Mouse (Mus musculus) megakaryocyte, embryonic 14.5 days (primary cell): ENCODE results near the gene Mrpl49. TPM values are rescaled to one million over a fixed set of nuclear protein-coding genes. Genes with fewer than 3 reads are reported as not detected.

Source experiments
- H3K27me3 ChIP-seq: replicated peaks from 2 replicates; pipeline ENCODE3; 2012; ENCODE audit warnings: inconsistent platforms
- H3K36me3 ChIP-seq: replicated peaks from 2 replicates; pipeline ENCODE3; 2012; ENCODE audit warnings: low read length, inconsistent platforms, mixed read lengths
- H3K4me1 ChIP-seq: 2 replicates; pipeline ENCODE4 v1.6.1; 2012; ENCODE audit warnings: inconsistent platforms
- H3K4me3 ChIP-seq: replicated peaks from 2 replicates; pipeline ENCODE3; 2012; ENCODE audit warnings: moderate library complexity, mild to moderate bottlenecking, inconsistent platforms
- H3K9me3 ChIP-seq: 2 replicates; pipeline ENCODE4 v1.6.1; 2012; ENCODE audit warnings: inconsistent platforms
- FLI1 ChIP-seq: IDR thresholded peaks from 2 replicates; pipeline ENCODE4 v1.6.1; 2012; ENCODE audit warnings: low read length, inconsistent platforms, mixed read lengths
- GATA1 ChIP-seq: IDR thresholded peaks from 3 replicates; pipeline ENCODE4 v1.6.1; 2012; ENCODE audit warnings: mixed read lengths, low read length, inconsistent platforms, borderline replicate concordance
- polyA plus RNA-seq: library from polyadenylated mRNA; stranded (reverse); fragments of >175 nt; gene quantifications from 2 replicates; pipeline ENCODE4 v1.2.3, GENCODE M21; 2012; ENCODE audit warnings: low replicate concordance; ENCODE audit not compliant: insufficient read depth

Mrpl49 gene
- polyA plus RNA-seq, 1 experiment, result 19.0 TPM

DNA sequence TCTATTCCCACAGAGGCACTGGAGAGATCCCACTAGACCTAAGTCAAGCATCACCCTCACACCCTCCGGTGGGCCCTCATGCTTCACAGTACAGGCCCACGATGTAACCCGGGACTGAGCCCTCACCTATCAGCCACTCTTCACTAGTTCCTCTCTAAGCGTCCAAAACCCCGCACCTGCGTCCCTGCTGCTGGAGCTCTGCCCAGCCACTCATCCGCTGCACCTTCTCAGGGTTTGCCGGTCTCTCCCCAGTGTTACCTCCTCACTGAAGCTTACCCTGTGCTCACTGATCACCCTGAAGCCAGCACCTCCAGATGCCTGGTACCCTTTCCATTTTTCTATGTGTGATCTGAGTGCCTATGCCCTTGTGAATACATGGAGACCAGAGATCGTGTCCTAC, 15.3 kb downstream of the Mrpl49 start:
- TF ChIP-seq FLI1 (no peak), GATA1 (no peak)
- no peaks in the 10 kb centered on the region for H3K36me3 ChIP-seq
- H3K4me3 ChIP-seq, result no peak overlapping the region
- H3K27me3 ChIP-seq, result no peaks in the 10 kb centered on the region
- H3K4me1 ChIP-seq, result peaks cover 30% of the 10 kb centered on the region
- no peaks in the 10 kb centered on the region for H3K9me3 ChIP-seq

DNA sequence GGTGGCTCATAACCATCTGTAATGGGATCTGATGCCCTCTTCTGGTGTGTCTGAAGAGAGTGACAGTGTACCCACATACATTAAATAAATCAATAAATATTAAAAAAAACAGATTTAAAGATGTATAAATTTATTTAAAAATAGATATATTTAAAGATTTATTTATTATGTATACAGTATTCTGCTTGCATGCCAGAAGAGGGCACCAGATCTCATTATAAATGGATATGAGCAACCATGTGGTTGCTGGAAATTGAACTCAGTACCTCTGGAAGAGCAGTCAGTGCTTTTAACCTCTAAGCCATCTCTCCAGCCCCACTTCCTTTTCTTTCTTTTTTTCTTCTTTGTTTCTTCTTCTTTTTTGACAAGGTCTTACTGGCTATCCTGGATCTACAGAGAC, 17.6 kb downstream of the Mrpl49 start:
- no peaks in the 10 kb centered on the region for H3K36me3 ChIP-seq
- no peaks in the 10 kb centered on the region for H3K9me3 ChIP-seq
- peaks cover 2% of the 10 kb centered on the region for H3K27me3 ChIP-seq
- TF ChIP-seq FLI1 (no peak), GATA1 (no peak)
- H3K4me3 ChIP-seq, result no peak overlapping the region
- peaks cover 32% of the 10 kb centered on the region for H3K4me1 ChIP-seq

DNA sequence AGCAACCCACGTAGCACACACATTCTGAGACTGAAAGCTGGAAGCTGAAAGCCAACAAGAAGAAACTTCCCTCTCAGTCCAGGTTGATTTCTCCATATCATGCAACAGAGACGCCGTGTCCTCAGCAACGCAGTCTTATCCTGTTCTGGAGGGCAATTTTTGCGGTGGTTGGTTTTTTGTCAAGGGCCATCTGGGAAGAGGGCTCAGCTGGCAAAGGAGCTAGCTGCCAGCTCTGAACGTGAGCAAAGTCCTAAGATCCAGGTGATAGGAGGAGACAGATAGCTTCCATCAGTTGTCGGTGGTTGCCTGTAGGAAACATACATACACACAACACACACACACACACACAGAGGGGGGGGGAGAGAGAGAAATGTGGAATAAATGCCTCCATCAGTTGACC, 19.3 kb downstream of the Mrpl49 start:
- no peaks in the 10 kb centered on the region for H3K36me3 ChIP-seq
- peaks cover 2% of the 10 kb centered on the region for H3K27me3 ChIP-seq
- TF ChIP-seq GATA1 (no peak), FLI1 (no peak)
- H3K4me3 ChIP-seq, result no peak overlapping the region
- peaks cover 24% of the 10 kb centered on the region for H3K4me1 ChIP-seq
- H3K9me3 ChIP-seq, result no peaks in the 10 kb centered on the region

DNA sequence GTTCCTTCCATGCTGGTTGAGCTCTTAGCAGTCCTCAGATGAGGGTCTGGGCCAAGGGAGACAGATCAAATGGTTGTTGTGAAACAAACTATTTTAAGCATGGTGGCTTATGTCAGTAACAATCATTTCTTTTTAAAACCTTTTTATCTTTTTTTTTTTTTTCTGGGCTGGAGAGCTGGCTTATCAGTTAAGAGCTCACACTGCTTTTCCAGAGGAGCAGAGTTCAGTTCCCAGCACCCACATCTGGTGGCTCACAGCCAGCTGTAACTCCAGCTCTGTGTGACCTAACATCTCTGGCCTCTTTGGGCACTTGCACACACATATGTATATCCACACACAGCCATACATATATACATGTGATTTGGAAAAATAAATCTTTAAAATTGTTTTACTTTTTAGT, 19.9 kb downstream of the Mrpl49 start:
- H3K27me3 ChIP-seq, result peaks cover 2% of the 10 kb centered on the region
- H3K9me3 ChIP-seq, result no peaks in the 10 kb centered on the region
- H3K36me3 ChIP-seq, result no peaks in the 10 kb centered on the region
- TF ChIP-seq GATA1, result no peak
- TF ChIP-seq FLI1, result no peak
- no peak overlapping the region for H3K4me3 ChIP-seq
- peaks cover 24% of the 10 kb centered on the region for H3K4me1 ChIP-seq

DNA sequence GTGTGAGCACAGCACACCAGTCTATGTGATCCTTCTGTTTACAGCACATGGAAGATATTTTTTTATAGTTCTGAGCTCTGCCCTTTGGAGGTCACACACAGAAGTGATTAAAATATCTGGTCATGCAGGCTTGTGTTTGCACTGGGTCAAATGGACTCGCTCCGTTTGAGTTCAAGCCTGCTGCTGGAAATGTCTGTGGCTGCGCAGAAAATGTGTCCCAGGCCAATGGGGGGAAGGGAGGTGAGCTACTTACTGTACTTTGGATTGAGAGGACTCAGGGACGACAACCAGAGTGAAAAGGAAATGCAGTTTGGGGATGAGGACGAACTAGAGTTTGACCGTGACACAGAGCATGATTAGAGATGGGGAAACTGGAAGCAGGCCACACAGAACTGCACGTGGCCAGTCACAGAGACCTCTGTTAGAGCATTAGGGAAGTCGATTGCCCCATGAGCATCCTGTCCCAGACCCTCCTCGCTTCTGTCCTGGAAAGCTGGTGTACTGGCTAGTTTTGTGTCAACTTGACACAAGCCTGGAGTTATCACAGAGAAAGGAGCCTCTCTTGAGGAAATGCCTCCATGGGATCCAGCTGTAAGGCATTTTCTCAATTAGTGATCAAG, 21.5 kb downstream of the Mrpl49 start:
- no peak overlapping the region for H3K4me3 ChIP-seq
- H3K27me3 ChIP-seq, result peaks cover 6% of the 10 kb centered on the region
- H3K9me3 ChIP-seq, result no peaks in the 10 kb centered on the region
- peaks cover 21% of the 10 kb centered on the region for H3K4me1 ChIP-seq
- TF ChIP-seq GATA1 (no peak), FLI1 (no peak)
- no peaks in the 10 kb centered on the region for H3K36me3 ChIP-seq

DNA sequence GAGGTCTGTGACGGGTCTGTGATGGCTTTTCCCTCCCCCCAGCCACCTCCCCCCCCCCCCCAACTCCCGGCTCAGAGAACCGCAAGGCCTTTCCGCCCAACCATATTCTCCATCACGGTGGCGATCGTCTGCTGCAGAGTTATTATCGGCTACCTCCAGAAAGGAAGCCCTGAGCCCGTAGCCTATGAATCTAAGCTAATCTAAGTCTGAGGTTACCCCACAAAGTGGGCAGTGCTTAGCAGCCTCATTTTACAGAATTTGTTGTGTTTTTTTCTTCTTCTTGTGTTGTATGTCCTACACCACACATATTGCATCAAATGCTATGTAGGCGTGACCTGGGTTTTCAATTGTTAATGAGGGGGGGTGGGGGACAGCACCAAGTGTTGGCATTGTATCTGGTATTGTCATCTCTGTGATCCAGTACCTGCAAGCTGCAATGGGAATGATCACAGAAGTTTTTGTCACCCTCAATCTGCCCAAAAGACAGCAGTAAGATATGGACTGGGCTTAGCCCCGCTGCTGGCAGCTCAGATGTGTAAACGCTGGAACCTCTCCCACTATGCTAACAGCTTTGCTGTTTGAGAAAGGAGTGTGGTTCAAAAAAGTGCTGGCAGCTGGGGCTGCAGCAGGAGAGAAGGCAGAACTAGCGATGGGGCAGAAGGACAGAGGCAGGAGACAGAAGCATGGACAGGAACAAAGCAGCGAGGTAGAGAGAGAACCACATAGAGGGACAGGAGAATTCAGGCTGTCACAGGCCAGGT, 26.9 kb downstream of the Mrpl49 start:
- Histone ChIP-seq H3K27me3 (peaks cover 13% of the 10 kb centered on the region), H3K4me1 (no peaks in the 10 kb centered on the region; the same call in 1 of the 2 replicates), H3K9me3 (no peaks in the 10 kb centered on the region), H3K36me3 (no peaks in the 10 kb centered on the region), H3K4me3 (no peak overlapping the region)
- no peak for TF ChIP-seq FLI1
- TF ChIP-seq GATA1, result no peak

DNA sequence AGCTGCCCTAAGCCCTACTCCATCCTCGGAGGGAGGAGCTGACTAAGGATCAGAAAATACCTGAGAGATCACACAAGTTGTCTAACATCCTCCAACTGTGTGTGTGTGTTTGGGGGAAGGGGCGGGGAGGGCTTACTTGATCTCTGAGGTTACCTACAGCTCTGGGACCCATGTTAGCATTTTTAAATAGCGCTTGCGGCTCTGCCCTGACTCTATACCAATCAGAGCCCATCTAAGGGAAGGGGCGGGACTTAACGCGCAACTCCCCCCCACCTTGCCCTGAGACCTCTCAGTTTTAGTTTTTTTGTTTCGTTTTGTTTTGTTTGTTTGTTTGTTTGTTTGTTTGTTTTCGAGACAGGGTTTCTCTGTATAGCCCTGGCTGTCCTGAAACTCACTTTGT, 28.2 kb downstream of the Mrpl49 start:
- no peaks in the 10 kb centered on the region; the same call in 1 of the 2 replicates for H3K4me1 ChIP-seq
- TF ChIP-seq GATA1, result no peak
- no peak for TF ChIP-seq FLI1
- no peaks in the 10 kb centered on the region for H3K9me3 ChIP-seq
- peaks cover 22% of the 10 kb centered on the region for H3K27me3 ChIP-seq
- H3K4me3 ChIP-seq, result no peak overlapping the region
- no peaks in the 10 kb centered on the region for H3K36me3 ChIP-seq

DNA sequence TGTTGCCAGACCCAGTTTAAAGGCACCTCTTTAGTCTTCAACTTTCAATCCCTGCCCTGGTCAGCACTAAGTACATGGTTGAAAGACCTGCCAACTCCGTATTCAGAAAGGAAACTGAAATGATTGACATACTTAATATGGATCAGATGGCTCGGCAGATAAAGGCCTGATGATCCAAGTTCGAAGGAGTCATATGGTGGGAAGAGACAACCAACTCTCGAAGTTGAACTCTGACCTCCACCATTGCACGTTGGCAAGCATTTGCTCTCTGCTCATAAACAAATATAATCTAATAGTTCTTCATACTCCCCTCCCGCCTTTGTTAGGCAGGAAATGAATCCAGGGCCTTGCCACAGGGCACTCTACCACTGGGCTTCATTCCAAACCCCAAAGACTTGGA, 28.6 kb downstream of the Mrpl49 start:
- no peaks in the 10 kb centered on the region; the same call in 1 of the 2 replicates for H3K4me1 ChIP-seq
- H3K9me3 ChIP-seq, result no peaks in the 10 kb centered on the region
- TF ChIP-seq GATA1 (no peak), FLI1 (no peak)
- H3K36me3 ChIP-seq, result no peaks in the 10 kb centered on the region
- no peak overlapping the region for H3K4me3 ChIP-seq
- H3K27me3 ChIP-seq, result peaks cover 24% of the 10 kb centered on the region

DNA sequence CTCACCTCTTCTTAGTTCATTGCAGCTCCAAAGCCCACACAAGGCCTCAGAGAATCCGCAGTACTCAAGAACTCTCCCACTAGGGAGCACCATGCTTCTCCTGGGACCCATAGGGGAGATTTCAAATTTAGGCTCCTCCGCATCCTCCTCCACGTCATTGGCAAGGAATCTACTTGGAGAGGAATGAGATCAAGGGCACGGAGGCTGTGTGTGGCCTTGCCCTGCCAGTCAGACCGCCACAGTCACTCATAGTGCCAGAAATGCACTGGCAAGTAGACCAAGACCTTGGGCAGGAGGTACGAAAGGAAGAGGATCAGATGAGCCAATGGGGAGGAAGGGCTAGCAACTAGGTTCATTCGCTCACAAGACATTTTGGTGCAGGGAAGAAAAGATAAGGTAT, 33.7 kb downstream of the Mrpl49 start:
- no peak for TF ChIP-seq GATA1
- TF ChIP-seq FLI1, result no peak
- H3K9me3 ChIP-seq, result no peaks in the 10 kb centered on the region

DNA sequence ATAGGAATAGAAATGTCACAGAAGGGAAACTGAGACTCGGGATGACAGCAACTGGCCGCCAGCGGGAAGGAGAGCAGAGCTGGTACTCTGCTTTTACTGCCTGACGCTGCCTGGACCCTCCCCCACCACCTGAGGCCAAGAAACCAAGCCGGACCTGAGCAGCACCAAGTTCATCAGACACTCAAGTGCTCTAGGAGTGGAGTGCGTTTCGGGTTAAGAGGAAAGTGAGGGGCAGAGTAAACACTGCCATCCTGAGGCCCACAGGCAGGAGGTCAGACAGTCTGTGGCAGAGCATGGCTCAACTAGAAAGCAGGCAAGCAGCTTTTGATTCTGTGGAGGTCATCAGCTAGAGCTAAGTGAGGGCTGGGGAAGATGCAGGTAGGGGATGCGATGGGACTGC, 34.5 kb downstream of the Mrpl49 start:
- no peak for TF ChIP-seq FLI1
- TF ChIP-seq GATA1, result no peak
- Histone ChIP-seq H3K27me3 (peaks cover 29% of the 10 kb centered on the region), H3K4me1 (peaks cover 18% of the 10 kb centered on the region), H3K4me3 (no peak overlapping the region), H3K9me3 (no peaks in the 10 kb centered on the region), H3K36me3 (no peaks in the 10 kb centered on the region)

More for the DNA sequence above, 33.7 kb downstream of the Mrpl49 start:
- H3K4me3 ChIP-seq, result no peak overlapping the region
- H3K36me3 ChIP-seq, result no peaks in the 10 kb centered on the region
- peaks cover 30% of the 10 kb centered on the region for H3K27me3 ChIP-seq
- peaks cover 11% of the 10 kb centered on the region; the same call in 1 of the 2 replicates for H3K4me1 ChIP-seq

DNA sequence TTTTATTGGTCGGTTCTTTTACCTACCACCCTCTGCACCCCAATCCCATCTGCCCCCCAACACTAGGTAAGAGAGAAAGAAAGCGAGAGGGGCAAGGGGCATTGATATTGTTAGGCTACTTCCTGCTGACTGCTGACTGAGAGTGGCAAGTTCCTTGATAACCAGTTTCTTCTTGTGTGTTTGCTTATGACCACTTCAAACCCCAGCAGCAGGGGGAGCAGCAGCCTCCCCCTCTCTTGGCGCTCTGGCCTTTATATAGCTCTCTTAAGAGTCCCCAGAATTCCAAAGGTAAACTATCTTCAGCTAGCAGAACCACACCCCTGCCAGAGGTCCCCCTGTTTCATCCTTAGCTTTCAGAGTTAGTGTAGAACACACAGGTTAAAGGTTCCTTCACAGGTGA, 37.3 kb downstream of the Mrpl49 start:
- H3K27me3 ChIP-seq, result peaks cover 21% of the 10 kb centered on the region

More for the DNA sequence above, 37.3 kb downstream of the Mrpl49 start:
- TF ChIP-seq GATA1 (no peak), FLI1 (no peak)
- Histone ChIP-seq H3K4me3 (no peak overlapping the region), H3K36me3 (no peaks in the 10 kb centered on the region), H3K4me1 (peaks cover 43% of the 10 kb centered on the region), H3K9me3 (no peaks in the 10 kb centered on the region)
